Mouse (Mus musculus) urinary bladder, adult 2 months (tissue): ENCODE measurements around the gene Ahcyl2. TPM values are rescaled to one million over a fixed set of nuclear protein-coding genes. Genes with fewer than 3 reads are reported as not detected.

Source experiments
- DNase-seq: peaks from one replicate; pipeline ENCODE4 v3.0.0; 2022; ENCODE audit warnings: low spot score
- polyA plus RNA-seq: library from polyadenylated mRNA; depleted of rRNA; stranded (reverse); fragments of >200 nt; gene quantifications from 2 replicates; pipeline ENCODE4 v1.2.3, GENCODE M21; 2012

Gene Ahcyl2
- polyA plus RNA-seq, 1 experiment, result 114 TPM

DNA sequence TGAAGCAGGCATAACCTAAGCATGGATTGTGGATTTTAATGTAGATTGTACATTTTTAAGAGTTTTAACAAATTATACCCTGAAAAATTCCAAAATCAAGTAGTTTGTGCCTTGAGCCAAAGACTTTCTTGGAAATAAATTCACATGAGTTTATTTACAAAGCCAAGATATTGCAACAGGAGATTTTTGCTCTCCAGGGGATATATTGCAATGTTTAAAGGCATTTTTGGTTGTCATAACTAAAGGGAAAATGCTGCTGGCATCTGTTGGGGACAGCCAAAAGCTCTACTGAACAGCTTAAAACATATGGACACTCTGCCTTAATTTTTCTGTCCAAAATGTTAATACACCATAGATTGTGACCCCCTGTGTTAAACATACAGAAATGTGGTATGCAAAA is 146.3 kb downstream of the Ahcyl2 start:
- DNase-seq, result no peak

DNA sequence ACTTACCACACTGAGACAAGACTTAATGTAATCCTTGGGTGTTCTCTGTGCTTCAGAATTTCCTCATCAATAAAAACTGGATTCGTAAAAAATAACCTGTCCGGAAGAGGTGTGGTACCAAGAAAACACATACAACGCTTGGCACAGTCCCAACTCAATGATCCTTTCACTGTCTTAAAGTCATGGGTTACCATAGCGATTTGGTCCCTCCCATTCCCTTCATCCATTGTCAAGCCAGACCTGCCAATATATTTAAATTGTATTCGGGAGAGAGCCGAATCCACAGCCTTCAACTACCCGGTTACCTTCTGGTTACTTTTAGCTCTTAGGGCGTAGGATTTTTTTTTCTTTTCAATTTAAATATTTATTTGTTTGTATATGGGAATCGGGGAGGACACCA is 148.0 kb downstream of the Ahcyl2 start:
- no peak for DNase-seq

DNA sequence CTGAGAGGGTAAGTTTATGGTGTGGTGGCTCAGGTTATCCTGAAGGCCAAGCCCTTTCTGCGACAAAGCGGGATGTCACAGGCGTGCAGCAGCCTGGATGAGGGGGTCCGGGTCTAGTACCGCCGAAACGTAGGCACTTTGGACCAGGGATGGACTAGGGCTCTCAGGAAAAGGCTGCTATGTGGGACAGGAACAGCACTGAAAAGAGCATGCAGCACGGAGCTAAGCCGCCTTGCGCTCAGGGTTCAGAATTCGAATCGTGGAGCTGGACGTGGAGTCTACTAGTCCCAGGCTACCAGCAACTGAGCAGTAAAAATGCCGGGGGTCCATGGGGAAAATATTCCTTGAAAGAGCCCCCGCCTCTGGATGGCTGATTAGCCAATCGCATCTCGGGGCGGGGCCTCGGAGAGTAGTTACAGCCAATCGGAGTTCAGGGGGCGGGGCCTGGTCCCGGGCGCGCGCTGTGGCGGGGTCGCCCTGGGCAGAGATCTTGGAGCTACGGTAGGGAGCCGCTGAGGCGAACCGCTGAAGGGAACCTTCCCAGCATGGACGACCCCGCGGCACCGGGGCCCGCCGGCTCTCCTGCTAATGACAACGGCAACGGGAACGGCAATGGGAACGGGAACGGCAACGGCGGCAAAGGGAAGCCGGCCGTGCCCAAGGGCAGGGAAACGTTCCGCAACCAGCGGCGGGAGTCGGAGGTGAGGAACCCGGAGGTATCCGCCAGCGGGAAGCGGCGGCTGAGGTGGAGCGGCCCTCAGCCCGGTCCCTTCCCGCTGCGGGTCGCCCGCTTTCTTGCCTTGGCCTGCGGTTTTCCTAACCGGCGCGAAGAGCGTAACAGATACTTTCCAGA is 148.9 kb downstream of the Ahcyl2 start, which contains the start of gene Strip2:
Gene Strip2, plus strand, starts transcription at position 483 of the 853 bp plus-strand sequence.
- peak; percentile 83 for DNase-seq

DNA sequence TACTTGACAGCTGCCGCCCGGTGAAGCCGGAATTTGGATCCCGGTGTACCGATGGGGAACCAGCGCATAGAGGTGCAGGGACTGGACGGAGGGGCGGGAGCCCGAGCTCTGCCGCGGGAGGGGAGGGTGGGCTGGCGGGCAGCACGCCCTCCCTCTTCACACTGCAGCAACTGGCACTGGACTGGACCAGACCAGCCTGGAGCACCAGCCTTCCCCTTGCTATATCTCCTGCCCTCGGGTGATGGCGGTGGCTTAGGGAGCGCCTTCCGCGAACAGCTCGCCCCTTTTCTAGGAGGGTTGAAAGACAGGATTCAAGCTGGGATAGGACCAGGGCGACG is 149.5 kb downstream of the Ahcyl2 start:
- DNase-seq, result no peak

DNA sequence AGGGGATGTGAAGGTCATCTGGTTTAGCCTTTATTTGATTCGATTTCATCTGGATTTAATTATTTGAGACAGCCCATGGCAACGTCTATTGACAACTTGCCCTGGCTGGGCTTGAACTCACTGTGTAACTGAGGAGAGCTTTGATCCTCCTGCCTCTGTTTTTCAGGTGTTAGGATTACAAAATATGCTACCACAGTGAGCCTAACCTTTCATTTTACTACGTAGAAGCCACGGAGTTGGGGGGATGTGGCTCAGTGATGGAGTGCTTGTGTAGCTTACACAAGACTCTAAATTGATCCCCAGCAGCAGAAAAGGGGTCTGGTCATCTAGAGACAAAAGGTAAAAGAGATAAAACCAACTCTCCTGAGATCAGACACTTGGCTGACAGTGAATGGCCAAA is 150.1 kb downstream of the Ahcyl2 start:
- no peak for DNase-seq

DNA sequence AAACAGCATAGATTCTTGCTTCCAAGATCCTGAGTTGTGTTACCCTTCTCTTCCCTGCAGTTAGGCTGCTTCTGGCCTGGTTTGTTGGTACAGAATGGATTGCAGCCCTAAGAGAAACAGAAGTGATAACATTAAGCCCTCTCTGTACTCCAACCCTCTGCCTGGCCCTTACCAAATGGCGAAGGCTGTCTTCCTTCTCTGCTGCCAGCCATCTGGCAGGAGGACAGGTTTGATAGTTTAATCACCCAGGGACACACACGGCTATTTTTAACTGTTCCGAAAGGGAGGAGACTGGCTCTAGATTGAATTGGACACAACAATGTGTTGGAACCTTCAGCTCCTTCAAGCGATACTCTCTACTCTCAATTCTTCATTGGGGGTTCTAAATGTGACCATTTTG is 155.7 kb downstream of the Ahcyl2 start:
- DNase-seq, result no peak

DNA sequence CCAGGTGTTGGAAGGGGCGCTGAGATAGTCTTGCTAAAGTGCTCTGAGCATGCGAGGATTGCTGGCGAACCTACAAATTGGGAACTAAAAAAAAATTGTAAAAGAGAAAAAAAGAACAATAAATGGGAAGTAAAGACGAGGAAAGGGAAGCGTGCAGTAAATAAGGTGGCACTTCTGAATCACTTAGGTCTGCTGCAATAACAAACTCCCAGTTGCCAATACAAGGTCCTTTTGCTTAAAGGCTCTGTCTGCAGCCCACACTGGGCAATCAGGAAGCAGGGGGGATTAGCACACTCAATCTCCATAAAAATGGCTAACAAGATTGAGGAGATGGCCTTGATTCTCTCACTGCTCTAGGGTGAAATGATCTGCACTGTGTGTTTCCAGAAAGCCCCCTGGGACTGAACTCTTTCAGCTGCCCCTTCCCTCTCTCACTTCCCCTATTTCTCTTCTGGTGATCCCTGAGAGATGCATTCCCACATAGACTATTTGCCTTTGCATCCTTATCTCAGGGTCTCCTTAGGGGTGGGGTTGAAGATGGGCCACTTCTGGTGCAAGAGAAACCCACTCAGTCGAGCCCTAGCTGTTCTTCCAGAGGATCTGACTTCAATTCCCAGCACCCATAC is 157.9 kb downstream of the Ahcyl2 start:
- DNase-seq, result no peak

DNA sequence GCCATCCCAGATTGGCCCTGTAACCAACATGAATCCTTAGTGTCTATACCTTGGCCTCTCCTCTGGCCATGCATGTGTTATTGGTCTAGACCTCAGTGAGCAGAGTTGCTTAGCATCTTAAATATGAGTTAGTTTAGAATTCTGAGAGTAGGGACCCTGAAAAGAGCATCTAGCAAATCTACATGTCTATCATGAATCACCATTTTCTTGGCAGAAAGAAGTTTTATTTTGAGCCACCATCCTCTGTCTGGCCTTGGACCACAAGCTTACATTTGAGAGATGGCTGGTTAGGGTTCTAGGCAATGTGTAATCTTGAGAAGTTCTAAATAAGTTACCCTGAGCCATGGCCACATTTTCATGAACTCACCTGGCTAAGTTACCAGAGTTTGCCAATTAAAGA is 162.3 kb downstream of the Ahcyl2 start:
- no peak for DNase-seq

DNA sequence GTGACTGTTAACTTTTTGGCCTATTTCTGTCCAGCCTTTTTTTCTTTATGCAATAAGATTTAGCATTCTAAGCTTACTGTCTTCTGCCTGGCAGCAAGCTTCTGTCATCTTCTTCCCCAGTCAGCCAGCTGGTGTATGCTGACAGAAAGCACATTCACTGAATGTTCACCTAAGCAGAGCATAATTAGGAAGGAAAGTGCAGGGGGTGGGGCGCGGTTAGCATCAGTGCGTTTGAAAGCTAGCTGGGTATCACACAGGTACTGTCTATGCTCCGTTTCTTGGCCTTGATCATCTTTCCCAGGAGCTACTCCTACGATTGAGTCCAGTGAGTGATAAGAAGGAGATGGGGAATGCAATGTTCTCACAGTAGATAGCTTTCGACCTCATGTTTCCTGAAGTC is 162.9 kb downstream of the Ahcyl2 start:
- no peak for DNase-seq

DNA sequence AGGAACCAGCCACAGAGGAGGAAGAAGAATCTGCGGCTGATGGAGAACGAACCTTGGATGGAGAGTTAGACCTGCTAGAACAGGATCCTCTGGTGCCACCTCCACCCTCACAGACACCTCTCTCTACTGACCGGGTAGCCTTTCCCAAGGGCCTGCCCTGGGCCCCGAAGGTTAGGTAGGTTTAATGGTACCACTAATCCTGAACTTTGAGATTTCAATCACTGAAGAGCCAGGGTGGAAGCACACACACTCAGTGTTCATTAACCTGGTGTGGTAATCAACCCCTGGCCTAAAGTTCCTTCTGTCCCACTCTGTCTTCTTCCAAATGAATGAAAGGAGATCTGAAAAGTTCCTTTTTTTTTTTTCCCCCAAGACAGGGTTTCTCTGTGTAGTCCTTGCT is 163.4 kb downstream of the Ahcyl2 start:
- no peak for DNase-seq

DNA sequence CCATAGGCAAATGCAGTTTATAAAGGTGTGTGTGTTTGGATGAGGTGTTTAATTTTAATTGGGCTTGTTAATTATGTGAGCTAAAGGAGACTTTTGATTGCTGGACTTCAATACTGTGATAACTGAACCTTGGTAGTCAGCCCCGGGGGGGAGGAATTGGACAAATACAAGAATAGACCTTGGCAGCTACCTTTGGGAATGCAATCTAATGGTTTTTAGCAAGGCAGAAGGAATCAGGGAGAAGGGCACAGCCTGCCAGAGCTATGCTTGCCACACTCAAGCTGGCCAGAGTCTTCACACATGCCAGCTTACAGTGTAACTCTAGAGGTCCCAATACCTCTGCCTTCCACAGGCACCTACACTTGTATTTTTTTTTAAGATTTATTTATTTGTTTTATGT is 167.9 kb downstream of the Ahcyl2 start:
- DNase-seq, result no peak

DNA sequence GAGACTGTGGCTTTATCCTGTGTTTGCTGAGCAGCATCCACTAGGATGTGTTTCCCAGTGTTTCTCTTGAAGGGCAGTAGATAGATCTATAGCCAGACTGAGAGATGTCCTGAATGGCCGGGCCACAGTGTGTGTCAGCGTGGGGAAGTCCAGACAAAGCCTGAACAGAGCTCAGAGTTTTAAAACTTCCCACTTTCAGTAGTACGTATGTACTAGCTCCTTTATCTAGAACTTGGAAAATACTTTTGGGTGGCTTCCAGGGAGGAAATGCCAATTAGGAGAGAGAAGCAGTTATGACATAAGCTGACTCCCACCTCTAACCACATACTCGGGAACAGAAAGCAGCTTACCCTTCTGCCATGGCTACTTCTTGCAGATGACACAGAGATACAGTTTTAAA is 172.6 kb downstream of the Ahcyl2 start:
- DNase-seq, result no peak

DNA sequence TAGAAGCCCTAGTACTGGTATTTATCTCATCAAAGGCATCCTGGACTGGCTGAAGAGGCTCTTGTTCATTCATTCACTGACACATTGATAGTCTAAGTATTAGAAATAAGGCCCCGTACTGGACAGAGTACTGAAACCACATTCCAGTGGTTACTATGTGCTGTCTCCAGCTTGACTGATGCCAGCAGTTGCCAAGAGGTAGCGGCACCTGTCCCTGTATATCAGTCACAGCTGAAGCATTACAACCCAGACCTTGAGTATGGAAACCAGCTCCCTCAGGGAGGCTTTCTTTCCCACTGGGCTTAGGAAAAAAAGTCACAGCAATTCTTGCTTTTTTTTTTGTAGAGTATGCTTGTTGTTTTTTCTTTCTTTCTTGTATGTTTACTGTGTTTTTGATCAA is 173.2 kb downstream of the Ahcyl2 start:
- no peak for DNase-seq

DNA sequence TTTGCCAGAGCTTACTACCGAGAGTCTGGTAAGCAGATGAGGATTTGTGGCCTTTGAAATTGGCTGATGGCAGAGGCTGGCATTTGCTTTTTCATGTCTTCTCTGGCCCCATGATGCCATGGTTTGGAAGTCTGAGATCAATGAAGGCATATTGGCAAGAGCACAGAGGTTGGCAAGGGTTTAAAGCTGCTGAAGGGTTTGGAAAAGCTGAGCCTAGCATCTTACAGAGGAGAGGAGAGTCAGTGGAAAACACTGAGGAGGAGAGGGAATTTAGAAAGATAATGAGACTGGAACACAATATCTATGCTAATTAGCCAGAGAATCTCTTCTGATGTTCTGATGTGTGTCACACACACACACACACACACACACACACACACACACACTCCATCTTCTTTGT is 176.7 kb downstream of the Ahcyl2 start:
- no peak for DNase-seq

DNA sequence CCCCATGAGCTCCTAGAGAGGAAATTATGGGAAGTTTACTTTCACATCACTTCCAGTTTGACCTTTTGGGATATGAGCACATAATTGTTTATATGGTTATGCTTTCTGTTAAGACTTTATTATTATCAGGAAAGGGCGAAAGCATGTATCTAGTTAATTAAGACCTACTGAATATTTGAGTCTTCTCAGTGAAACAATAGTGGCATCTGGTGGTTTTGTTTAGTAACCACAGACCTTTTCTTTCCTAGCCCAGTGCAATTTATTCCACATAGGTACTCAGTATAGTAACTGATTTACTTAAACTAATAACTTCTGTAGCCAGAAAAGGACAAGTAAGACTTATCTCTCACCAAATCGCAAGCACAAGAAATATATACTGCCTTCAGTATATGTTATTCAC is 178.8 kb downstream of the Ahcyl2 start:
- no peak for DNase-seq

DNA sequence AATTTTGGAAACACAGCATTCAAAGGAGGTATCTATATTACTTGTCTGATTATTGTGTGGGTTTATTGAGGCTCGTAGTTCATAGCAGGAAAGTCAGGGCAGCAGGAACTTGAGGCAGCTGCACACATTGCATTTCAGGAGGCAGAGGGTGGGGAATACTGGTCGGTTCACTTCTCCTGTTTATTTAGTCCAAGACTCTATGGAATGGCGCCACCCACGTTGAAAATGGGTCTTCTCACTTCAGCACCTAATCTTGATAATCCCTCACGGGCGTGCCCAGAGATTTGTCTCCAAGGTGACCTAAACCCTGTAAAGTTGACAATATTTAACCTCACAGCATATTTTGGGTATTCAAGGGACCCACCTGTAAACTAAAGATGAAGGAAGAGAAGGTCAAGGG is 180.0 kb downstream of the Ahcyl2 start:
- no peak for DNase-seq

DNA sequence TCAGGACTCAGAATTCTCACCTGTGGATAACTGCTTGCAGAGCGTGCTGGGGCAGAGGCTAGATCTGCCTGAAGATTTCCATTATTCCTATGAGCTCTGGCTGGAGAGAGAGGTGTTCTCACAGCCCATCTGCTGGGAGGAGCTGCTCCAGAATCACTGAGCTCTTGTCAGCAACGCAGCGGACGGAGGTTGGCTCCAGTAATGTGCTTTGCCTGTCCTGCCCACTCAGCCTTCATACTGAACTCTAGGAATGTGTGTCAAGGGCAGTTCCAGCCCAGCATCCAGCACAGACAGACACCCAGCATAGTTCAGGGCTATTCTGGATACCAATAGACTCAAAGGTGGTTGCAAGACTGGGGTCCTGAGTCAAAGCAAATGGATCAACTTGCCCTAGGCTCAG is 188.9 kb downstream of the Ahcyl2 start:
- DNase-seq, result no peak

DNA sequence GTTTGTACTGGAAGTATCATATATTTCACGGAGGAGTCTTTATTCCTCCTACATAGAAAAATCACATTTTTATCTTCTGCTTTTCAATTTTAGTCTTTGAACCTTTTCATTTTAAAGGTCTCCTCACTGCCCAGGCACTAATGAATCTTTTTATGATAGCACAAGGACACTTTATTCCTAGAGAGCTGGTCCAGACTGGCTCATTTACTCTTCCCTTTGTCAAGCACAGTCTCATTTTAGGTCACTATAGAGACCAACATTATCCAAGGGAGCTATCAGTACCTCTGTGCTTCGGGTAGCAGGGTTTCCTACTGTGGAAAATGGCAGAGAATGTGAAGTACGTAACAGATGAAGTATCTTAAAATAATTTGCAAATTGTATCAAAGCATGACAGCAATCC is 190.9 kb downstream of the Ahcyl2 start:
- DNase-seq, result no peak

DNA sequence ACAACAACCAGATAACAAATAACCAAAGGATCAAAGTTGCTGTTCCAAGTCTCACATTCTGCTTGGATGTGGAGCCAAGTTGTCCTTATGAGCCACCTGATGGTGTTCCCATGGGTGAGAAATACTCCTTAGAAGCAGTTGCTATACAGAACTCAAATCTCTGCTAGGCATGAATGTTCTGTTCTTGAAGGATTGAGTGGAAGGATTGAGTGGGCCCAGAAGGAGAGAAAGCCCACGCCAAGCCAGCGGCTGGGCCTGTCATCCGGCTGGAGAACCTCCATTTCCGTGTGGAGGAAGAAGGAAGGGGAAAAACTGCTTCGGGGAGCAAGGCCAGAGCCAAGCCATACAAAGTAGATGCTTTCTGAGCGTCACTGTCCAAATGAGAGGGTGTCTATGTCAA is 193.3 kb downstream of the Ahcyl2 start:
- DNase-seq, result no peak
